Mouse (Mus musculus) myocyte (in vitro differentiated cells): ENCODE results near the gene Loxl1.

ENCODE experiments used
- E2F4 ChIP-seq: IDR thresholded peaks from one replicate; pipeline ENCODE4 v1.6.1; 2011; ENCODE audit warnings: mild to moderate bottlenecking, control low read depth, moderate library complexity; ENCODE audit not compliant: insufficient read depth
- POLR2A ChIP-seq: IDR thresholded peaks from one replicate; pipeline ENCODE4 v1.6.1; 2011; ENCODE audit warnings: low read depth, mild to moderate bottlenecking, control low read depth, moderate library complexity; ENCODE audit not compliant: insufficient read length
- REST ChIP-seq: IDR thresholded peaks from one replicate; pipeline ENCODE4 v1.6.1; 2011; ENCODE audit warnings: mild to moderate bottlenecking, control low read depth, moderate library complexity; ENCODE audit not compliant: insufficient read depth, insufficient read length
- SRF ChIP-seq: IDR thresholded peaks from one replicate; pipeline ENCODE4 v1.6.1; 2011; ENCODE audit warnings: low read depth; ENCODE audit not compliant: control insufficient read depth, insufficient read length

DNA sequence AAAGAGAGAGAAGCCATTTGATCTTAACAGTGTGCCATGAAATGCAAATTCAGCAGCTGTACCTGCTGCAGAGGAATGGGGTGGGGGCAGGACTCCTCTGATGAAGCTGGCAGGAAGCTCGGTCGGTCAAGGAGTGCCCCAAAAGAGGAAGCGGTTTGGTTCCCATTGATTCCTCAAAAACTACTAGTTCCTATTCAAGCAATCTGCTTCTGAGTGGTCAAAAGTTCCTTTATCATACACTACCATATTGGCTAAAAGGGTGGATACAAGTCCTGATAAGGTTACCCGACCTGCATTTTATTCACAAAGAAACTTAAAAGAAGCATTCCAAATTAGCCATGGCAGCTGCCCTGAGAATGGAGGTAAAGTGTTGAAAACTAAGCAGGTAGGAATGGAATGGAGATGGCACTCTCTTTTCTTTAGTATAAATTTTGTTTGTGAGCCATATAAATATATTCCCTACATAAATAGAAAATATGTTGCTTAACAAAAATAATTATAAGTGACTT is 66.8 kb downstream of the Loxl1 start:
- TF ChIP-seq SRF (no peak), REST (no peak), E2F4 (no peak), POLR2A (no peak)
